Mouse (Mus musculus) layer of hippocampus, postnatal 10 days (tissue): ENCODE measurements at regions not wholly inside any gene's neighbourhood (a gene's known extent, or its start where the extent isn't known, plus 50 kb on each side); places are given as distances from the start of the nearest gene placed in this dataset.

Experiments used
- DNase-seq, 2 experiments: peaks; one replicate each; pipeline ENCODE4 v3.0.0; 2021; ENCODE audit warnings: low spot score in 2 of 2

GRCm38 (mm10) chr11:112886139-112886538 lies 104.1 kb downstream of the Sox9 start:
- DNase-seq: no peak

GRCm38 (mm10) chr11:112889760-112890159 lies 107.7 kb downstream of the Sox9 start:
- DNase-seq: no peak

GRCm38 (mm10) chr11:112897597-112897996 lies 115.6 kb downstream of the Sox9 start:
- DNase-seq: no peak

DNA sequence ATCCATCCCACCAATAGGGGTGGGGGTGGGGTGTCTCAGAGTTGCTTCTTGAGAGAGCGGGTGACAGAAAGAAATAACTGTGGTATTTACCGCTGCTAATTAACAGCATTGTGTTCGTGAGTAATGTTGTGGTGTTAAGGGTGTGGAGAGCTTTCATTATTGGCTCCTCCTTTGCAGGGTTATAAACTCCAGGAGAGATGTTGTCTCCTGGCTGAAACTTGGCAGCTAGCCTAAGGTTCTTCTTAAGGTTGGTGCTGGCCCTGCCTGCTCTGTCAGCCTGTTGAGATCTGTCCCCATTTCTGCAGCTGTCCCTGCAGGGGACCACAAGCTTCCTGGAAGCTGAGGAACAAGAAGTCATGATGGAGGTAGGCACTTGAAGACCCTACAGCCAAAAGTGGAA lies 120.6 kb downstream of the Sox9 start:
- no peak for DNase-seq

- no peak for DNase-seq
These were observed 128.3 kb downstream of the Sox9 start for GRCm38 (mm10) chr11:112910309-112910708.

DNA sequence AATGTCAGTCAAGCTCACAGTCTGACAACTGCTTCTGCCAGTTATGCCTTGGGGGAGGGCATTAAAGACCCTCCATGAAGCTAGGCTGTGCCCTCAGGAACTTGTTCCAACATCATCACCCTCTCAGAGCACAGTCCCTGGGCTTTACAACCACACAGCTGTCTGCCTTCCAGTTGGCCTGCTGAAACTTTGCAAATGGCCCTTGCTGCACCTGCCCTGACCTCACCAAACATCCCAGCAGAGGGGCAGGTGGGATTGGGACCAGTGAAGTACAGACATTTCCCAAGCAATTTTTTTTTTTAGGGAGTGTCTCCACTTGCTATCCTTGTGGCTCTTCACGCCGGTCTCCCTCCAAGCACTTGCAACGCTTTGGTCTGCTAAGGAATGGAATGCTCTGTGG lies 130.9 kb downstream of the Sox9 start:
- no peak for DNase-seq

DNA sequence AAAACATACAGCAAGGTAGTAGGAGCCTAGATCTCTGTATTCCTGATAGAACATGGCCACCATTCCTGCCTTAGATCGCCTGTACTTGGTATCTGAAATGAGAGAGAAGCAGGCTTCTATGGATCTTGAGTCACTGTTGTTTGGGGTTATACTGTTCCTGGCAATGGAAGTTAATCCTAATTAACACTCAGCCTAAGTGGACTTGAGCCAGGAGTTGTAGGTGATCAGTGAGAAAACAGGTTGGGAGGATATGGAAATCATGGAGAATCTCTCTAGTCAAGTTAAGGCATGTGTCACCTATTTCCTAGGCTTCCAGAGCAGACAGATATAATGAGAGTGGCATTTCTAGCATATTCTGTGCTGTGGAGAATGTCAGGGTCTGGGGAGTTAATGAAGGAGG lies 134.9 kb downstream of the Sox9 start:
- DNase-seq: no peak

GRCm38 (mm10) chr11:112920131-112920530 lies 138.1 kb downstream of the Sox9 start:
- no peak for DNase-seq

GRCm38 (mm10) chr11:112924577-112924976 lies 142.6 kb downstream of the Sox9 start:
- DNase-seq: no peak

DNA sequence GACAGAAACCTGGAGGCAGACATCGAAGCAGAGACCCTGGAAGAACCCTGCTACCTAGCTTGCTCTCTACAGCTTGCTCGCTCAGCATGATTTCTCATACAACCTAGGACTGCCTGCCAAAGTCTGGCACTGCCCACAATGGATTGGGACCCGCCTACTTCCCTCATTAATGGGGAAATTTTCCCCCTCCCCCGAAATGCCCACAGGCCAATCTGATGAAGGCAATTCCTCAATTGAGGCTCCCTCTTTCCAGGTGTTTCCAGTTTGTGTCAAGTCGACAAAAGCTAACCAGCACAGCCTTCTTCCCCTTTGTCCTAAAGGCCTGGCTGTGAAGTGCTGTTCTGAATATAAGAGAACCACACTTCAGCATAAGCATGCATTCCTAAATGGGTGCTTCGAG lies 143.1 kb downstream of the Sox9 start:
- peak in 1 of 2 experiments; percentile 18 for DNase-seq

DNA sequence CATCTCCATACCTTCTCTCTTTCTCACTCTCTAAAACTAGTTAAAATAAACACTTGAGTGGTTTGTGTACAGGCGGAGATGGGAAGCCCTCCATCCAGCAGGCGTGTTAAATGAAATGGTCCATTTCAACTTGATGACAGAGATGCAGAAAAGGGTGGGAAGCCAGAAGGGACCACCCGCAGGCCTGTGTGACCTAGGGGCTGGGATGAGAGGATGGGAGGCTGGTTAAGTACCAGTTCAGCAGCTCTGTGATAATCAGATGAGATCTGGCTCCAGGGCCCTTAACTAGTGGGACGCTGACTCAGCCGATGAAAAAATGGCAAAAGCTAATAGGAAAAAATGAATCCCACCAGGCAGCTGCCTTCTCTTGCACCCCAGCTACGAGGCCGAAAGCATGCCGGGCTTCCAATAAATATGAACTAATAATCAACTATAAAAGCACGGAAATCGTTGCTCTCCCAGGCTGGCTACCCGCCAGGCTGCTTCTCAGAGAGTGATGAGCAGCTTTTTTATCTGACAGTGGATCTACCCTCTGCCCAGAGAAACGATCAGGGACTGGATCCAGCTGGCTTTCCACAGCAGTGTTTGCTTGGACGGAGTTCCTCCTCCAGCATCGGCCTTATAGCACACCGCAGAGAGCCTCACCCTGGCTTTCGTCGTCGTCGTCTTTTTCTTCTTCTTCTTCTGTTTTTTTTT lies 144.5 kb downstream of the Sox9 start:
- peak; percentile 54 to 65 for DNase-seq

DNA sequence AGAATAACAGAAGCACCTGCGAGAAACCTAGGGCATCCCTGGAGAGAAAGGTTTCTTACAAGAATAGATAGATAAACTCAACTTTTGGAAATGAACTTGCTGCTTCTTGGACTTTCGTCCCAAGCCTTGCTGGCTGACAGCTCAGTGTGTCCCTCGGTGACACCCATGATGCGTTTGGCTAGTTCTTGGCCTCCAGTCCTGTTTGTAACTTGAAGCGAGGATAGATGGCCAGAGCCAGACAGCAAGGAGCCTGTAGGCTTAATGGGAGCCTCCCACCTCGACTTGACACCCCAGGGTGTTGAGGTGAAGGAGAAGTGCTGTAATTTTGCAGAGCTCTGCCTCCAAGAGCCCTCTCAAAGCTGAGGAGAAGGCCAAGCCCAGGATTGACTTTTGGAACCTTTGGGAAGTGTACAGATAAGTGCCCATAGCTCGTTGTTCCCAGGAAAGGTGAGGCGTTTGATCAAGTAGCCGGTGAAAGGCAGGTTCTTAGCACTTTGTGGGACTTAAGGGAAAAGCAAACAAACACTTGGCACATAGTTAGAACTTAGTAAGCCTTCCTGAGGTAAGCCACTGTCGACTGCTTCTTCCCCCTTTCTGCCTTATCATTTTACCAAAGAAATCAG lies 148.3 kb downstream of the Sox9 start:
- DNase-seq: no peak

GRCm38 (mm10) chr11:112938035-112938434 lies 156.0 kb downstream of the Sox9 start:
- DNase-seq: no peak

- DNase-seq: no peak
These were observed 169.4 kb downstream of the Sox9 start for GRCm38 (mm10) chr11:112951421-112951820.

- no peak for DNase-seq
These were observed 170.3 kb downstream of the Sox9 start for GRCm38 (mm10) chr11:112952356-112952755.

GRCm38 (mm10) chr11:112953491-112953890 lies 171.5 kb downstream of the Sox9 start:
- DNase-seq: peak in 1 of 2 experiments; percentile 18

- no peak for DNase-seq
These were observed 174.9 kb downstream of the Sox9 start for GRCm38 (mm10) chr11:112956748-112957440.

GRCm38 (mm10) chr11:112959609-112960008 lies 177.6 kb downstream of the Sox9 start:
- no peak for DNase-seq

DNA sequence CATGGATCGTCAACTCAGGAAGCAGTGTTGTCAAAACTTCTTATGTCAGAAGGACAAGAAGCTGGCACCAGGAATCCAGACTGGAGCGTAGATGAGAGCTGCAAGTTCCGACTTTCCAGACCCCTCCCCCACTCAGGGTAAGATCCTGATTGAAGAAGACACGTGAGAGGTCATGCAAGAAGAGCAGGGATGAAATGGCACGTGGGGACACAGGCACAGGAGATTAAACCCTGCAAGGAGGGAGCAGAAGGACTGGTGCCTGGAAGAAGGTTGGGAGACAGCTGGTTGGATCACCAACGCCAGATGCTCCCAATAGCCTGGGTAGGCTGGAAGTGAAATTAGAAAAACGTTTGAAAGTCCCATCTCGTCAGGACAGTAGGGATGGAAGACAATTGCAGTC lies 191.3 kb downstream of the Sox9 start:
- peak in 1 of 2 experiments; percentile 16 for DNase-seq

DNA sequence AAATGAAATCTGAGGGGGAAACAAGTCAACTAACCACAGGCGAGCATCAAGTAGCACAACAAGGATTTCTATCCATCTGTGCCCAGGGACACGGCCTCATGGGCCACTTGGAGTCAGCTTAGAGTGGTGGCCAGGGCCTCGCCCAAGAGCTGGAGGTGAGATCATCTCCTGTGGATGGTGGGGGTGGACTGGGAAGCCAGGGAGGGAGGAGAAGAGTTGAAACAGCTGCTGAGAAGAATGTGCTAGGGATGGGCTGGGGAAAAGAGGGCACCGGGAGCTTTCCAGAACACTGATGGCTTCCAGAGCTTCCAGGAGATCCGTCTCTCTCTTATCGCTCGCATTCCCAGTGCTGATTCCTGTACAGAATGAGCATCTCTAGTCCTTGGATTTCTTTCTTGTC lies 192.9 kb downstream of the Sox9 start:
- no peak for DNase-seq

GRCm38 (mm10) chr11:112976914-112977785 lies 195.1 kb downstream of the Sox9 start:
- peak; percentile 15 to 32 for DNase-seq
